Mouse (Mus musculus) gastrocnemius, postnatal 36 days (tissue): ENCODE results near the gene Lactbl1. TPM values are rescaled to one million over a fixed set of nuclear protein-coding genes. Genes with fewer than 3 reads are reported as not detected.
A peak's percentile ranks its signal among the peaks of the same experiment; 100 is the strongest.

Experiments used
- DNase-seq, 2 experiments: peaks; one replicate each; pipeline ENCODE4 v3.0.0; 2022
- intact Hi-C: fragments of 180-260 bp; cut with DNase I; formaldehyde crosslinking; loops from one replicate; pipeline ENCODE4 v1.15.1; 2025
- long read RNA-seq, 2 experiments: library from polyadenylated mRNA; stranded (forward); transcript quantifications; one replicate each; pipeline ENCODE4 v2.0.0; 2021
- total RNA-seq, 2 experiments: library from RNA; stranded (reverse); gene quantifications; 2 replicates each; pipeline ENCODE4 v1.2.3; 2021

Lactbl1 gene
- total RNA-seq: not detected
- long read RNA-seq, experiment 1: 0 reads
- long read RNA-seq, experiment 2: 0 reads

DNA sequence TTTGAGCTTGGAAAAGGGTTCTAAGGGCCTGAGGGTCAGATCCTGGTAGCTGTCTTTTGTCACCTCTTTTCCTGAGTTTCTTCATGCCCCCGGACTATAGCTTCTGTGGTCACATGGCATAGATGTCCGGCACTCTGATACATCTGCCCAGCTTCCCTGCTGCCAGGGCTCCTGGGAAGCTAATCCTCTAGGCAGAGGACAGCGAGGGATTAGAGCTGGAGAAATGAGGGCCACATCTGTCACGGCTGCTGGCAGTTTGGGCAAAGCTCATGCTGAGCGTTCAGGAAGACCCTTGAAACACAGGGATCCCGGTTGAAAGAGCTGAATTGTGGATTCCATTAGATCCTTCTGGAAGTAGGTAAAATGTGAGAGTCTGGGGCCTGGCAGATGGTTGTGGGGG is at the start of gene Lactbl1:
Gene Lactbl1, plus strand, starts transcription at position 234 of the 400 bp plus-strand sequence.
- intact Hi-C loops: loop anchor here (2.0 to 5.0 kb wide), 2 partner anchors 95 to 254 kb away; no protein-coding TSS in a partner anchor
- no peak for DNase-seq

DNA sequence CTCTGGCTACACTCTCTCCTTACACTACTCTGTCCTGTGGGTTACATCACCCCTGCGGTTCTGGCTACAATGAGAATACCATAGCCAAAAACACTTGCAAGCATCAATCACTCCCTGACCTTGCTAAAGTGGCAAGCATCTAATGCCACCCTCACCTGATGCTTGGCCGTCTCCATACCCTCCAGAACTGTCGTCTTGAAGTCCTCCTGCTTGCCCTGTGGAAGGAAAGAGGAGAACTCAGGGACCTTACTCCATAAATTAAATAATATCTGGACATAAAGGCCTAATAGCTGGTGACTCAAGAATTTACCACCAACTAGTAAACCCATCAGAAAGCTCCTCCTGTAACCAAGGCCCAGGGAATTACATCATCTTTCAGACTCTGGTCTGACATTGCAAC is 40.5 kb upstream of the Lactbl1 start:
- intact Hi-C loops: loop anchor here (5.0 kb wide), 1 partner anchor 45 kb away; no protein-coding TSS in a partner anchor
- DNase-seq: no peak

- intact Hi-C loops: no loop called here
- DNase-seq: no peak
These were observed 35.1 kb upstream of the Lactbl1 start for GRCm38 (mm10) chr4:136587221-136587827.

DNA sequence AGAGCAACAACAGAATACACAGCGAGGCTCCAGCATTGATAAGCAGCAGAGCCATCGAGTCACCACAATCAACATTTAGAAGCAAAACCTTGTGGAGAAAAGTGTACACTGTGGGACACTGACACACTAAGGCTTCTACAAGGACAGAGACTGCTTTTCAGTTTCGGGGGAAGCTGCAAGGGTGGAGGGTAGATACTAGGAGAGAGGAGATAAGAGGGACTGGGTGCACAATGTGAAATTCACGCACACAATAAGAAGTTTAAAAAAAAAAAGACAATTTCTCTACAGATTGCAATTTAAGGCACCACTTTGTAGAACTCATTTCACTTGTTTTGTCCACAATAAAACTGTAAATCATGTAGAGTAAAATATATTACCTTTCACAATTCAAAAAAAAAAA is 34.4 kb upstream of the Lactbl1 start:
- intact Hi-C loops: no loop called here
- DNase-seq: no peak

GRCm38 (mm10) chr4:136592111-136592510 is 30.3 kb upstream of the Lactbl1 start:
- no peak for DNase-seq
- intact Hi-C loops: no loop called here

- no peak for DNase-seq
- intact Hi-C loops: no loop called here
These were observed 28.4 kb upstream of the Lactbl1 start for GRCm38 (mm10) chr4:136594006-136594405.

DNA sequence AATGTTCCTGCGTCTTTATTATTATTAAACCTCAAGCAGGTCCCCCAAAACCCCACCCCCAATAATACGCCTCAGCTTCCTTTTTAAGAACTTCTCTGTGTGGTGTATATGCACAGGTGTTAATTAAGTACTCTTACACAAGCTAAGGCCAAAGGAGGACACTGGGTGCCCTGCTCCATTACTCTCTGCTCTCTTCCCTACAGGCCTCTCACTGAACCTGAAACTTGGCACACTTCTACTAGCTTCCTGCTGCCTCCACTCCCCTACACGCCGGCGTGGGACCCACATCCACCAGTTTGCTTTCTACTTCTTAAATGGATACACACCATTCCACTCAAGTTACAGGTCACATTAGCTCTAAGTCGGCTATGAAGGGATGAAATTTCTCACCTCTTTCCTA is 27.2 kb upstream of the Lactbl1 start:
- intact Hi-C loops: no loop called here
- no peak for DNase-seq

- intact Hi-C loops: no loop called here
- DNase-seq: no peak
These were observed 24.0 kb upstream of the Lactbl1 start for GRCm38 (mm10) chr4:136598268-136598876.

GRCm38 (mm10) chr4:136599869-136600268 is 22.6 kb upstream of the Lactbl1 start:
- no peak for DNase-seq
- intact Hi-C loops: loop anchor here (5.0 kb wide), 1 partner anchor 128 kb away; no protein-coding TSS in a partner anchor

- intact Hi-C loops: loop anchor here (5.0 kb wide), 1 partner anchor 128 kb away; no protein-coding TSS in a partner anchor
- no peak for DNase-seq
These were observed 21.9 kb upstream of the Lactbl1 start for GRCm38 (mm10) chr4:136600536-136600935.

- intact Hi-C loops: loop anchor here (5.0 kb wide), 1 partner anchor 129 kb away; no protein-coding TSS in a partner anchor
- DNase-seq: peak; percentile 23 to 31
These were observed 20.9 kb upstream of the Lactbl1 start for GRCm38 (mm10) chr4:136601476-136601875.

DNA sequence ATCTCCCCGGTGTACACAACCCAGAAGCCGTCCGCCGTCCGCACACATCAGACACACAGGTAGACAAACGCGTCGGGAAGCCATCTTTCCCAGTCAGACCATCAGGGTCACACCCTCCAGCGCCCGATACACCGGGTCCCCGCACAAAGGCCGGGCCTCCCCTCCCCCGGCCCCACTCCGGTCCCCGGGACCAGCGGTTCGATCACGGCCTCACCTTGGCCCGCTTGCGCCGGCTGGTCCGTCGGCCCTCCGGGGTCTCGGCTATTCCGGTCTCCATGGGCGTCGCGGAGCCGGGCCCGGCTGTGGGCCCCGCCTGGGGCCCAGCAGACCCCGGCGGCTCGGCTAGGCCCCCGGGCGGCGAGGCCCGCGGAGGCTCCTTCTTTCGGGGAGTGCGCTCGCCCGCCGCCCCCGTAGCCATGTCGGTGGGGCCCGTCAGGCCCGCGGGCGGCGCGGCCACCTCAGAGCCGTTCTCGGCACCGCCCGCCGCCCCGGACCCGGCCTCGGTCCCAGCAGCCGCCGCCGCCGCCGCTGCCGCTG is 20.3 kb upstream of the Lactbl1 start:
- intact Hi-C loops: loop anchor here (5.0 kb wide), 1 partner anchor 130 kb away; no protein-coding TSS in a partner anchor

GRCm38 (mm10) chr4:136602568-136602967 is 19.9 kb upstream of the Lactbl1 start, which contains the start of gene Kdm1a:
Kdm1a (minus strand) TSS chr4:136602723.
- peak; percentile 92 to 95 for DNase-seq
- intact Hi-C loops: loop anchor here (5.0 kb wide), 1 partner anchor 130 kb away; no protein-coding TSS in a partner anchor

More for the DNA sequence above, 20.3 kb upstream of the Lactbl1 start:
- peak in 1 of 2 experiments; percentile 55 for DNase-seq

- DNase-seq: no peak
- intact Hi-C loops: no loop called here
These were observed 16.5 kb upstream of the Lactbl1 start for GRCm38 (mm10) chr4:136605756-136606485.

DNA sequence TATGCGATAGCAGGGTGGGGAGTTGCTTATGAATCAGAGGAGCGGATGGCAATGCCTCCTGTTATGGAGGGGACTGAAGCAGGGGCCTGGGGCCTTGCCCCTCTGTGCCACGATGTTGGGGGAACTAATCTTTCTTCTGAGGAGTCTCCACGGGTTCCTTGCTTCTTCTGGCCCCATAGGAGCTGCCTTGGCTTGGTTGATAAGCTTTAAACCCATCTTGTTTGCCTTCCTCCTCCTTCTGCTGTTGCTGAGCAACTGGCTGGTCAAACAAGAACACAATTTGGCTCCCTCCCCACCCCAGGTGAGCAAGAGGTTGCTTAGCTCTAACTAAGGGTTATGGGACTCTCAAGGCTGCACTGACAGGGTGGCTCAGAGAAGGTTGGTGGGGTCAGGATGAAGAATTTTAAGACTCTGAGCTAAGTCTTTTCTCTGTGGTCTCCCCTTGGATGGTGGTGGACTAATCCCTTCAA is 12.0 kb upstream of the Lactbl1 start, which contains the start of gene Tex46:
Gene Tex46, plus strand, starts transcription at position 51 of the 470 bp plus-strand sequence.
- intact Hi-C loops: no loop called here
- DNase-seq: no peak

GRCm38 (mm10) chr4:136613657-136614056 is 8.8 kb upstream of the Lactbl1 start:
- no peak for DNase-seq

DNA sequence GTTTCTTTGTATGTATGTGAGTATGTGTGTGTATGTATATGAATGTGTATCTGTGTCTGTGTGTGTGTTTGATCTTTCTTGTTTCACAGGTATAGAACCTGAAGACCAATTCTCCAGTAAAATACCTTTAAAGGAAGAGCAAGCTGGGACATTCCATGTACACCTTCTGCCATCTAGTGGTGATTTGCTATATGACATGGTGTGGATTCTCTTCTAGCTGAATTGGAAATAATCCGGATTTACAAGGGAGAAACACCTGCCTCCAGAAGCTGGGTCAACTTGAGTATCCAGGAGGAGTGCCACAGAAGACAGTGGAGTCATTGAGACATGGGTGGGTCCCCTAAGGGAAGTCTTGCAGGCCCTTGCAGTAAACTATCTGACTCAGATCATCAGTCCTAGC is 1.1 kb upstream of the Lactbl1 start:
- DNase-seq: no peak
- intact Hi-C loops: loop anchor here (2.0 to 5.0 kb wide), 2 partner anchors 94 to 167 kb away; no protein-coding TSS in a partner anchor

More at GRCm38 (mm10) chr4:136613657-136614056, 8.8 kb upstream of the Lactbl1 start:
- intact Hi-C loops: no loop called here

DNA sequence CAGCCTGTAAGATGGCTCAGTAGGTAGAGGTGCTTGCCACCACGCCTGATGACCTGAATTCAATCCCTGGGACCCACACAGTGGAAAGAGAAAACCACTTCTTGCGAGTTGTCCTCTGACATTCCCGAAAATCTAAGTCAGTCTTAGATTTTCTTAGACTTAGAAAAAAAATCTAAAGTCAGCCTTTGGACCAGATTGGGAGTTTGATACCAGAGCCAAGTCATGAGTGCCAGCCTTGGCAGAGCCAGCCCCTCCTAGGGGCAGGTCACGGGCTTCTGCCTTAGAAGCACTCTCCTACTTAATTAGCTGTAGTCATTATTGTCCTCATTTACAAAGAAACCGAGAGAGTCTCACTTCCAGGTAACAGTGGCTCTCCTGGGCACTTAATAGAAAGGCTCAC is 465 bp upstream of the Lactbl1 start:
- intact Hi-C loops: loop anchor here (2.0 to 5.0 kb wide), 3 partner anchors 95 to 253 kb away; no protein-coding TSS in a partner anchor
- DNase-seq: no peak

- no peak for DNase-seq
- intact Hi-C loops: no loop called here
These were observed 4.2 kb downstream of the Lactbl1 start for GRCm38 (mm10) chr4:136626590-136626989.
